Comparison of ENCODE assay signal across 19 mouse cellular contexts in genomic region chr8:10468490-10468889, GRCm38 (mm10).
DNase-seq lines count a peak whose midpoint lies in the region; ATAC-seq and TF ChIP-seq lines count a peak whose summit lies in the region.
"Had no signal": no experiment of that assay in that cellular context is flagged by ENCODE, and none has a peak within 500 bp of the region (broad histone marks: within the 10 kb centered on the region; RNA-seq: fewer than 3 reads in every experiment).

No protein-coding gene starts in this region.

- no peak overlapping the region for H3K4me3 ChIP-seq in kidney, adult 2 months (ENCODE audit: insufficient read depth, low read depth, low read length)
- no peak overlapping the region for H3K4me3 ChIP-seq in kidney, embryonic 14.5 days (ENCODE audit: low read length)
- H3K4me3 ChIP-seq: embryonic facial prominence, embryonic 10.5 days; erythroblast, embryonic 14.5 days; forebrain, embryonic 15.5 days; hindbrain, embryonic 12.5 days; midbrain, embryonic 13.5 days had no signal

- no peak overlapping the region for H3K9ac ChIP-seq in kidney, embryonic 14.5 days (ENCODE audit: low read depth, low read length)
- H3K9ac ChIP-seq: forebrain, embryonic 15.5 days; hindbrain, embryonic 12.5 days; liver, postnatal 0 days; midbrain, embryonic 13.5 days had no signal

- H3K27me3 ChIP-seq in kidney, adult 2 months (replicated peaks; ENCODE audit: control insufficient read depth, insufficient read depth, low read length): no peaks in the 10 kb centered on the region
- H3K27me3 ChIP-seq in kidney, embryonic 14.5 days (ENCODE audit: control insufficient read depth, insufficient read depth, low read length): no peaks in the 10 kb centered on the region; the same call in 1 of the 2 replicates
- H3K27me3 ChIP-seq: forebrain, embryonic 15.5 days; hindbrain, embryonic 12.5 days; midbrain, embryonic 13.5 days had no signal

- no peak overlapping the region for H3K4me2 ChIP-seq in kidney, embryonic 14.5 days (replicated peaks; ENCODE audit: low read depth, low read length)
- H3K4me2 ChIP-seq: forebrain, embryonic 15.5 days; hindbrain, embryonic 12.5 days; midbrain, embryonic 13.5 days had no signal

- no peak for ATAC-seq in kidney, embryonic 14.5 days (ENCODE audit: low FRiP score, low TSS enrichment)
- ATAC-seq: activated CD4-positive, CD25-positive, alpha-beta regulatory T cell, adult 4 months; forebrain, embryonic 15.5 days; inflammation-experienced regulatory T-cells, adult 6 months; liver, postnatal 0 days; midbrain, embryonic 13.5 days; Patski had no signal

- DNase-seq in kidney, adult 2 months: peak; percentile 18
- DNase-seq in MN1 (ENCODE audit: low spot score): peak; percentile 15
- peak; percentile 41 for DNase-seq in embryo, embryonic 9.5 days (ENCODE audit: extremely low spot score)
- peak; percentile 28 for DNase-seq in lung, postnatal 14 days
- DNase-seq in right cerebral cortex, postnatal 14 days: no peak
- DNase-seq in frontal cortex, adult 2 months (ENCODE audit: extremely low spot score in 1 of 2, low spot score in 1 of 2): no peak
- DNase-seq in heart, adult 18-20 months: no peak
- DNase-seq: cerebellum, adult 9-11 months; liver; liver, postnatal 0 days had no signal

- no peak for TF ChIP-seq CTCF in kidney, adult 2 months (conservative IDR thresholded peaks at IDR 0.05; ENCODE audit: insufficient read depth, insufficient read length, low read depth, low read length)

- H3K9me3 ChIP-seq in kidney, embryonic 14.5 days (ENCODE audit: control insufficient read depth, low read length): no peaks in the 10 kb centered on the region
- H3K9me3 ChIP-seq: embryonic facial prominence, embryonic 10.5 days; forebrain, embryonic 15.5 days; hindbrain, embryonic 12.5 days; midbrain, embryonic 13.5 days had no signal

- H3K36me3 ChIP-seq in kidney, adult 2 months (ENCODE audit: control insufficient read depth, insufficient read depth, low read length): no peaks in the 10 kb centered on the region
- no peaks in the 10 kb centered on the region for H3K36me3 ChIP-seq in kidney, embryonic 14.5 days (ENCODE audit: control insufficient read depth, insufficient read depth, low read length)
- H3K36me3 ChIP-seq: embryonic facial prominence, embryonic 10.5 days; forebrain, embryonic 15.5 days; hindbrain, embryonic 12.5 days; midbrain, embryonic 13.5 days had no signal

- TF ChIP-seq POLR2A in kidney, adult 2 months (IDR thresholded peaks at IDR 0.05; ENCODE audit: low read depth, low read length): no peak

- no peak overlapping the region for H3K27ac ChIP-seq in kidney, adult 2 months (ENCODE audit: insufficient read depth, low read depth, low read length)
- H3K27ac ChIP-seq in kidney, embryonic 14.5 days (ENCODE audit: low read depth, low read length): no peak overlapping the region
- H3K27ac ChIP-seq: embryonic facial prominence, embryonic 10.5 days; forebrain, embryonic 15.5 days; hindbrain, embryonic 12.5 days; midbrain, embryonic 13.5 days had no signal

- H3K4me1 ChIP-seq in kidney, adult 2 months (ENCODE audit: control insufficient read depth, insufficient read depth, low read length): no peaks in the 10 kb centered on the region
- peaks cover 7% of the 10 kb centered on the region for H3K4me1 ChIP-seq in kidney, embryonic 14.5 days (ENCODE audit: control insufficient read depth, insufficient read depth, low read length)
- H3K4me1 ChIP-seq: embryonic facial prominence, embryonic 10.5 days; hindbrain, embryonic 12.5 days; midbrain, embryonic 13.5 days had no signal

- 22% methylated on average over 3 of the region's 3 CpGs for WGBS in kidney, adult 2 months
- 21% methylated on average over 3 of the region's 3 CpGs for WGBS in kidney, embryonic 14.5 days

Comparison
In these comparisons a context has a peak if more than half of its experiments do, and no peak if none do; other contexts are left out.
1. DNase-seq: peak in kidney, adult 2 months (single experiment), MN1 (single experiment), embryo, embryonic 9.5 days (single experiment) and lung, postnatal 14 days (single experiment); none in right cerebral cortex, postnatal 14 days (single experiment), frontal cortex, adult 2 months (0 of 2) and heart, adult 18-20 months (0 of 2).